Mouse (Mus musculus) forebrain, embryonic 14.5 days (tissue): ENCODE data around the gene Cd8b1. TPM values are rescaled to one million over a fixed set of nuclear protein-coding genes. Genes with fewer than 3 reads are reported as not detected.

Source experiments
- ATAC-seq: fragments of 200-750 bp; cut with Nextera tagmentation; 2 replicates; pipeline ENCODE4 v1.8.0; 2017; ENCODE audit warnings: mild to moderate bottlenecking, moderate library complexity
- DNase-seq: peaks from one replicate; pipeline ENCODE4 v3.0.0-alpha.2; 2015; ENCODE audit warnings: low spot score
- H3K27ac ChIP-seq: fragments of 300-500 bp; sonication (generic); 2 replicates; pipeline ENCODE4 v1.5.1; 2014; ENCODE audit warnings: low read depth, mild to moderate bottlenecking, control low read depth, low read length, moderate library complexity
- H3K27me3 ChIP-seq: fragments of 300-500 bp; sonication (generic); replicated peaks from 2 replicates; pipeline ENCODE4 v1.6.1; 2014; ENCODE audit warnings: low read length, control low read depth, mixed read lengths; ENCODE audit not compliant: control insufficient read depth, insufficient read depth
- H3K36me3 ChIP-seq: fragments of 300-500 bp; sonication (generic); 2 replicates; pipeline ENCODE4 v1.6.1; 2014; ENCODE audit warnings: low read length, control low read depth; ENCODE audit not compliant: control insufficient read depth, insufficient read depth
- H3K4me1 ChIP-seq: fragments of 300-500 bp; sonication (generic); 2 replicates; pipeline ENCODE4 v1.6.1; 2014; ENCODE audit warnings: antibody characterized with exemption, low read length, control low read depth; ENCODE audit not compliant: control insufficient read depth, insufficient read depth
- H3K4me2 ChIP-seq: fragments of 300-500 bp; sonication (generic); 2 replicates; pipeline ENCODE4 v1.6.1; 2014; ENCODE audit warnings: mild to moderate bottlenecking, control low read depth, low read length
- H3K4me3 ChIP-seq: fragments of 300-500 bp; sonication (generic); 2 replicates; pipeline ENCODE4 v1.5.1; 2014; ENCODE audit warnings: low read depth, low read length, control low read depth
- H3K9ac ChIP-seq: fragments of 300-500 bp; sonication (generic); 2 replicates; pipeline ENCODE4 v1.6.1; 2014; ENCODE audit warnings: mild to moderate bottlenecking, low read length, control low read depth, moderate library complexity
- H3K9me3 ChIP-seq: fragments of 300-500 bp; sonication (generic); replicated peaks from 2 replicates; pipeline ENCODE4 v1.6.1; 2016; ENCODE audit warnings: low read length, control low read depth, mixed read lengths; ENCODE audit not compliant: control insufficient read depth
- WGBS: fragments of 180-500 bp; shearing (Covaris S2); extraction: QIAGEN DNeasy Blood & Tissue Kit; methylation state at CpG from one replicate; pipeline ENCODE4 v1.1.7; 2014; 5-methylcytosine and 5-hydroxymethylcytosine counted together
- polyA plus RNA-seq: library from polyadenylated mRNA; unstranded; fragments of >200 nt; fragmentation: Nextera tagmentation; extraction: Ambion mirVana; gene quantifications from 2 replicates; pipeline ENCODE4 v1.2.1, GENCODE M21; 2014

Gene Cd8b1
- polyA plus RNA-seq, 1 experiment from 2014 or later, result not detected

GRCm38 (mm10) chr6:71337666-71338065, 15.1 kb downstream of the Cd8b1 start:
- Histone ChIP-seq H3K4me1 (no peaks in the 10 kb centered on the region), H3K4me3 (no peak overlapping the region), H3K27me3 (no peaks in the 10 kb centered on the region), H3K36me3 (no peaks in the 10 kb centered on the region), H3K9me3 (no peaks in the 10 kb centered on the region), H3K9ac (no peak overlapping the region), H3K4me2 (no peak overlapping the region), H3K27ac (no peak overlapping the region)
- ATAC-seq, result no peak
- DNase-seq, result no peak
- 95% methylated on average over 8 of the region's 8 CpGs for WGBS

- ATAC-seq, result no peak
- Histone ChIP-seq H3K9ac (no peak overlapping the region), H3K4me2 (no peak overlapping the region), H3K9me3 (no peaks in the 10 kb centered on the region), H3K36me3 (no peaks in the 10 kb centered on the region), H3K4me3 (no peak overlapping the region), H3K27ac (no peak overlapping the region), H3K27me3 (no peaks in the 10 kb centered on the region), H3K4me1 (no peaks in the 10 kb centered on the region)
- WGBS, result 88% methylated on average over 3 of the region's 3 CpGs
- no peak for DNase-seq
These were observed 16.4 kb downstream of the Cd8b1 start for GRCm38 (mm10) chr6:71338941-71339340.

GRCm38 (mm10) chr6:71339351-71339750, 16.8 kb downstream of the Cd8b1 start:
- 84% methylated on average over 4 of the region's 4 CpGs for WGBS
- ATAC-seq (no peak), DNase-seq (no peak)

GRCm38 (mm10) chr6:71341179-71341578, 18.6 kb downstream of the Cd8b1 start:
- Histone ChIP-seq H3K4me3 (no peak overlapping the region), H3K9me3 (no peaks in the 10 kb centered on the region), H3K36me3 (no peaks in the 10 kb centered on the region), H3K27ac (no peak overlapping the region), H3K27me3 (no peaks in the 10 kb centered on the region), H3K9ac (no peak overlapping the region), H3K4me2 (no peak overlapping the region), H3K4me1 (no peaks in the 10 kb centered on the region)
- WGBS, result 86% methylated on average over 9 of the region's 9 CpGs
- DNase-seq (no peak), ATAC-seq (no peak)

More at GRCm38 (mm10) chr6:71339351-71339750, 16.8 kb downstream of the Cd8b1 start:
- H3K36me3 ChIP-seq, result no peaks in the 10 kb centered on the region
- H3K4me1 ChIP-seq, result no peaks in the 10 kb centered on the region
- no peak overlapping the region for H3K4me3 ChIP-seq
- no peaks in the 10 kb centered on the region for H3K27me3 ChIP-seq
- no peaks in the 10 kb centered on the region for H3K9me3 ChIP-seq
- H3K27ac ChIP-seq, result no peak overlapping the region
- H3K4me2 ChIP-seq, result no peak overlapping the region
- no peak overlapping the region for H3K9ac ChIP-seq

- Histone ChIP-seq H3K4me3 (no peak overlapping the region), H3K4me2 (no peak overlapping the region), H3K9me3 (no peaks in the 10 kb centered on the region), H3K9ac (no peak overlapping the region), H3K27ac (no peak overlapping the region), H3K27me3 (no peaks in the 10 kb centered on the region), H3K4me1 (no peaks in the 10 kb centered on the region), H3K36me3 (no peaks in the 10 kb centered on the region)
- DNase-seq (no peak), ATAC-seq (no peak)
- 94% methylated on average over 9 of the region's 9 CpGs for WGBS
These were observed 25.4 kb downstream of the Cd8b1 start for GRCm38 (mm10) chr6:71348006-71348405.

GRCm38 (mm10) chr6:71351201-71351600, 28.6 kb downstream of the Cd8b1 start:
- ATAC-seq (no peak), DNase-seq (no peak)
- Histone ChIP-seq H3K4me2 (no peak overlapping the region), H3K4me1 (no peaks in the 10 kb centered on the region), H3K9me3 (no peaks in the 10 kb centered on the region), H3K4me3 (no peak overlapping the region), H3K36me3 (no peaks in the 10 kb centered on the region), H3K27ac (no peak overlapping the region), H3K27me3 (no peaks in the 10 kb centered on the region), H3K9ac (no peak overlapping the region)
- over 99% methylated on average over 3 of the region's 3 CpGs for WGBS

GRCm38 (mm10) chr6:71352201-71352600, 29.6 kb downstream of the Cd8b1 start:
- Histone ChIP-seq H3K9ac (no peak overlapping the region), H3K27me3 (no peaks in the 10 kb centered on the region), H3K9me3 (no peaks in the 10 kb centered on the region), H3K4me1 (no peaks in the 10 kb centered on the region), H3K4me3 (no peak overlapping the region), H3K36me3 (no peaks in the 10 kb centered on the region), H3K4me2 (no peak overlapping the region), H3K27ac (no peak overlapping the region)
- no peak for DNase-seq
- ATAC-seq, result no peak
- 95% methylated on average over 6 of the region's 6 CpGs for WGBS

GRCm38 (mm10) chr6:71352866-71353427, 30.4 kb downstream of the Cd8b1 start:
- H3K9ac ChIP-seq, result no peak overlapping the region
- H3K4me2 ChIP-seq, result no peak overlapping the region
- H3K27ac ChIP-seq, result no peak overlapping the region
- H3K27me3 ChIP-seq, result no peaks in the 10 kb centered on the region
- no peaks in the 10 kb centered on the region for H3K4me1 ChIP-seq
- H3K36me3 ChIP-seq, result no peaks in the 10 kb centered on the region
- DNase-seq, result no peak
- no peak overlapping the region for H3K4me3 ChIP-seq
- no peak for ATAC-seq
- 83% methylated on average over 10 of the region's 10 CpGs for WGBS
- H3K9me3 ChIP-seq, result no peaks in the 10 kb centered on the region

- Histone ChIP-seq H3K36me3 (no peaks in the 10 kb centered on the region), H3K27me3 (no peaks in the 10 kb centered on the region), H3K4me1 (no peaks in the 10 kb centered on the region), H3K4me2 (no peak overlapping the region), H3K4me3 (no peak overlapping the region), H3K27ac (no peak overlapping the region), H3K9me3 (no peaks in the 10 kb centered on the region), H3K9ac (no peak overlapping the region)
- no peak for DNase-seq
- WGBS, result 71% methylated on average over 2 of the region's 2 CpGs
- ATAC-seq, result no peak
These were observed 31.1 kb downstream of the Cd8b1 start for GRCm38 (mm10) chr6:71353722-71354121.
